Mouse (Mus musculus) gastrocnemius, adult 8-10 months (tissue): ENCODE results near the gene Lipe. TPM values are rescaled to one million over a fixed set of nuclear protein-coding genes. Genes with fewer than 3 reads are reported as not detected.

Experiments
- DNase-seq, 2 experiments: peaks; one replicate each; pipeline ENCODE4 v3.0.0; 2022; ENCODE audit warnings: low spot score in 2 of 2
- total RNA-seq, 4 experiments: library from RNA; stranded (reverse); gene quantifications; 2 replicates each; pipeline ENCODE4 v1.2.4; 2022

Gene Lipe
- total RNA-seq, 4 experiments from 2014 or later: 10.6 to 28.0 (median 19.9) TPM

DNA sequence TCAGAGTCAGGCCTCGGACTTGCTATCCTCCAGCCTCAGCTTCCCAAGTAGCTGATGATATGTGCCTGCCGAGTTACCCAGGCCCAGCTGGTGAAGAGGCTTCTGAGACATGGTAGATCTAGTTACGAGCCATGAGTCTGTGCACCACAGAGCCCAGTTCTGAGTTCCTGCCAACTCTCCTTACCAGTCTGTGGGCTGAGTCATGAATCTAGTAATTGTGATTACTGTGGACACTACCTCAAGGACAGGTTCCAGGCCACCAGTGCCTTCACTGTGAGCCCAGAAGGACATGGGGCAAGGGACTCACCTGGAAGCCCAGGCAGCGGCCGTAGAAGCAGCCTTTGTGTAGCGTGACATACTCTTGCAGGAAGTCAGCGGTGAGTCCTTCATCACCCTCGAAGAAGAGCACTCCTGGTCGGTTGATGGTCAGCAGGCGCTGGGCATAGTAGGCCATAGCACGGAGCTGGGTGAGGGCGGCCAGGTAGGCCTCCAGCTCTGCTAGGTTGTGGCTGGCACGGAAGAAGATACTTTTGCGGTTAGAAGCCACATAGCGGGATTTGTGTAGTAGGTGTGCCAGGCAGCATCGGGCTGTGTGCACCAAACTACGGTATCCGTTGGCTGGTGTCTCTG, 10.6 kb downstream of the Lipe start:
- no peak for DNase-seq

DNA sequence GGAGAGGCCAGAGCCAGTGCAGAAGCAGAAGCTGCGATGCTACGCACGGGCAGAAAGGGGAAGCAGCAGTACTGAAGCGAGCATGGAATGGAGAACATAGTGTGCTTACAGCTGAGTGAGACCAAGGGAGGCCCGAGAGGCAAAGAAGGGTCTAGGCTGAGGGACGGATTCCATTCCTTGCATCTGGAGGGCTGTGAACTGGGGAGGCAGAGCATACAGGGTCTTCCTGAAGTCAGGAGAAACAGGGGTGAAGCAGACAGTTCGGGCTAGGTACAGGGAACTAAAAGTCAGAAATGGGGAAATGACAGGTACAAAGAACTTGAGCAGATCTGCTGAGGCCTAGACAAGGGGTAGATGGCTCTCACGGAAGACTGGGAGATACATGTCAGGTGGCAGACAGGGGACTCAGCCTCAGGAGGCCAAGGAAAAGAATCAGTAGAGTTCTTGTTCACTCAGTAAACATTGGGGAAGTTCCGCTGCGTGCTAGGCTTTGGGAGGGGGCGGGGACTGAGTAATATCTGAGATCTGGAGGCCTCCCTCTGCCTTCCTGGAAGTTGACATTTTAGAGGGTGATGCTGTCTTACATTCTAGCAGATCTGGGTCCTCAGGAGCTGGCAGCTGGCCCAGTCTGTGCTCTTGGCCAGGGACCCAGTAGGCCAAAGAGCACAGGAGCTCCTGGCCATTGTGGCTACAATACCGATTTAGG, 12.5 kb downstream of the Lipe start:
- DNase-seq: peak; percentile 60 to 80

DNA sequence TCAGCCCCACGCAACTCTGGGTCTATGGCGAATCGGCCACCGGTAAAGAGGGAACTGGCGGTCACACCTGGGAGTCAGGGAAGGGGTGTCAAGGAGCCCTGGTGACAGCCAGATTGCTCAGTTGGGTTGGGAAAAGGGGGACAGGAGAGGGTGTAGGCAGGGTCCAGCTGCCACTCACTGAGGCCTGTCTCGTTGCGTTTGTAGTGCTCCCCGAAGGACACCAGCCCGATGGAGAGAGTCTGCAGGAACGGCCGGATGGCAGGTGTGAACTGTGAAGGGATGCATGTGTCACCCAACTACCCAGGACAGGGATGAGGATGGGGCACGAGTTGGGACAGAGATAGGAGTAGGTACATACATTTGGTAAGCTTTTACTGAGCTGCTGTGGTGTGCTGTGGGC, 13.3 kb downstream of the Lipe start:
- no peak for DNase-seq

DNA sequence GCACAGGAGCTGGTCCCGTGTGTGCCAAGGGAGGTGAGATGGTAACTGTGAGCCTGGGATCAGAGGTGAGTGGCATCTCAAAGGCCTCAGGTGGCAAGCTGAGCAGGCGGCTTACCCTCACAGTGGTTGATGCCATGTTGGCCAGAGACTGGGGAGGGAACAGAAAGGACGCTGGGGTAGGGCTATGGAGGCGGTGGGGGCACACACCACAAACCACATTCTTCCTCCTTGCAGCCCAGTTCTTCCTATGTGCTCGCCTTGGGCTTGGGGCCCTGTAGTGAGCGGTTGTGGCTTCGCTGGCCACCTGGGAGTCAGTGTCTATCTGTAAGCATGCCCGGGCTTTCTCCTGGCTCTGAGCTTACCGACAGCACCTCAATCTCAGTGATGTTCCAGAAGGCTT, 13.7 kb downstream of the Lipe start:
- DNase-seq: no peak

DNA sequence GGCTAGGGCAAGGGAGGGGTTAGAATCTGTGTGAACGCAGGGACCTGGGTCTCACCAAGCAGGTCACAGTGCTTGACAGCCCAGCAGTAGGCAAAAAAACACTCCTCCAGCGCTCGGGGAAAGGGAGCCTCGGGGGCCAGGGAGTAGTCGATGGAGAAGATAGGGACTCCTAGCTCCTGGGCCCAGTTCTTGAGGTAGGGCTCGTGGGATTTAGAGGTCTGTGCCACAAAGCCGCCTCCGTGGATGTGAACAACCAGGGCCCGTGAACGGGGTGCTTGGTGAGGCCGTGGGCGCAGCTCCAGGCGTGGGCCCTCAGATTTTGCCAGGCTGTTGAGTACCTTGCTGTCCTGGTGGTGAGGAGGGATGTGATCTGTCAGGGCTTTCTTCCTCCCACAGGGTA, 14.2 kb downstream of the Lipe start:
- DNase-seq: no peak

DNA sequence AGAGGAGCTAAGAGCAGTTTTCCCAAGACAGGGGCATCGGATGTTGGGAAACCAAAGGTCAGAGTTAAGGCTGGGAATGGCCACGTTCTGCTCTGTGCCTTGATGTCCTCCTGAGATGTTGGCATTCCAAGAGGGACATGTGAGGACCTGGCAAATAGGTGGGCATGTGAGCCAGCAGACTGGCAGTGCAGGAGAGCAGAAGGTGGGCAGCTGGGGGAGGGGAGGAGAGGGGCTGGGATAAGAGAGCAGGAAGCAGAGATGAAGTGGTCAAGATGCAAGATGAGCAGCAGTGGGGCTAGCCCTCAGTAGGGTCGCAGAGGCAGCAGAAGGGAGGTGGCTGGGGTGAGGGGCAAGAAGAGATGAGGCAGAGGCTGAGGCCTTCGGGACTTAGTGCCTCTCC, 14.6 kb downstream of the Lipe start:
- DNase-seq: no peak

DNA sequence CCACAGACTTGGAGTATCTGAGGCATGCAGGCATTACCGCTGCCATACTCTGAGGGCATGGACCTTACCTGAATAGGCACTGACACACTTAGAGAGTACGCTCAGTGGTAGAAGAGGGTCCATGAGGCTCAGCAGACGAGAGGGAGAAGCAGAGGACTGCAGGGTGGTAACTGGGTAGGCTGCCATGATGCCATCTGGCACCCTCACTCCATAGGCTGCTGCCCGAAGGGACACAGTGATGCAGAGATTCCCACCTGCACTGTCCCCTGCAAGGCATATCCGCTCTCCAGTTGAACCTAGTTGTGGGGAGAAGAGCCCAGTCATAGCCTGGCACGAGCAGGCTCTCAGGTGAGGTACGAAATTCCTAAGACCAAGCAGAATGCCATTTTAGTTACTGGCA, 15.1 kb downstream of the Lipe start:
- no peak for DNase-seq

DNA sequence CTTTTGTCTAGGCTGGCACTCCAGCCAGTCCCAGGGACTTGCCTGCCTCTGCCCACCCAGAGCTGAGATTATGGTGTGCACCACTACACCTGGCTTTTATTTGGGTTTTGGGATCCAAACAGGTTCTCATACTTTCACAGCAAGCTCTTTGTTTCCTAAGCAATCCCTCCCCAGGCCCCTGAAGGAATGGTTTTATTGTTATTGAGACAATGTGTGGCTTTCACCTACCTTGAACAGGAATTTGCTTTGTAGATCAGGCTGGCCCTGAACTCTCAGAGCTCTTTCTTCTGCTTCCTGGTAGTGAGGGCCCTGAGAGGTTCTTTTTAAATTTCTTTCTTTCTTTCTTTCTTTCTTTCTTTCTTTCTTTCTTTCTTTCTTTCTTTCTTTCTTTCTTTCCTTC, 16.0 kb downstream of the Lipe start:
- DNase-seq: no peak

DNA sequence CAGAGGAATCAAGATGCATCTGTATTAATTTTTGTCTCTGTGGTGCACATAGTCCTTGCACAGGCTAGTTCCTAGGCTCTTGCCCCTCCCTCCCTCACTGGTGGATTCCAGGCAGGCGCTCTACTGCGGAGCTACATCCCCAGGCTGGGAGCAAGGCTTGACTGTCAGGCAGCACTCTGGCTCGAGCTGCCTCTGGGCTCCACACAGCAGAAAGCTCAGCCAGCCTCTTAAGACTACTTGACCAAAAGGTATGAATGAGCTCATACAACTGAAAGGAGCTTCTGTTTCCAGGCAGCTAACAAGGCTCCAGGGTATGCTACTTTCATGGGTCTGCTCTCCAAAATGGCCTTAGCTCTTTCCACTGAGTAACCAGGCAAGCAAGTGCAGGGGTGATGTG, 17.2 kb downstream of the Lipe start:
- DNase-seq: no peak

DNA sequence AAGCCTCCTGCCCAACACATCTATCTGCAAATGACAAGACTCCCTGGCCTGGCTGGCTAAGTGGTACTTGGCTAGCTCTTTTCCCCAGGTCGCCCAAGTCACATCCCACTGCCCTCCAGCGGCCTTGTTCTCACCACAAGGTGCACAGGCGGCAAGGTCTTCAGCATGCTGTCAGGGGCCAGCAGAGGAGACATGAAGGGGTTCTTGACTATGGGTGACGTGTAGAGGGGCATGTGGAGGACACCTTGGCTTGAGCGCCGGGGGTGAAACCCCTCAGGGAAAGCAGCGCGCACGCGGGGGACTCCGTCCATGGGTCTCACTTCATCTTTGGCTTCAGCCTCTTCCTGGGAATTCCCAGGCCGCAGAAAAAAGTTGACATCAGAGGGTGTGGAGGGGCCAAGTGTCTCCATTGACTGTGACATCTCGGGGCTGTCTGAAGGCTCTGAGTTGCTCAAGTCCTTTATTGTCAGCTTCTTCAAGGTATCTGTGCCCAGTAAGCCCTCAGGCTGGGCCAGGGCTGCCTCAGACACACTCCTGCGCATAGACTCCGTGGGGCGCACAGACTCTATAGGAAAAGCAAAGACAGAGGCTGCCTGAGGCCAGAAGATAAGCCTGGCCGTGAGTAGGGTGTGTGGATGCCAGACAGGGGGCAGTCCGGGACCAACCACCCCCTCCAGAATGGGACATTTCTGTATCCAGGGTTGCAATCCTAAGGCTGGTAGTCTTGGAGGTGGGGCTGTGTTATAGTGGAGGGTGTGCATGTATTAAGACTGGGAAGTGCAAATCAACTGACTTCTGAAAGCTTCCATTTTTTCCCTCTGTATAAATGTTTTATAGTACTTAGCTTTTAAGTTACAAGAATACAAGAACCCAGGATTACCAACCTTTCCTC, 17.9 kb downstream of the Lipe start:
- no peak for DNase-seq

DNA sequence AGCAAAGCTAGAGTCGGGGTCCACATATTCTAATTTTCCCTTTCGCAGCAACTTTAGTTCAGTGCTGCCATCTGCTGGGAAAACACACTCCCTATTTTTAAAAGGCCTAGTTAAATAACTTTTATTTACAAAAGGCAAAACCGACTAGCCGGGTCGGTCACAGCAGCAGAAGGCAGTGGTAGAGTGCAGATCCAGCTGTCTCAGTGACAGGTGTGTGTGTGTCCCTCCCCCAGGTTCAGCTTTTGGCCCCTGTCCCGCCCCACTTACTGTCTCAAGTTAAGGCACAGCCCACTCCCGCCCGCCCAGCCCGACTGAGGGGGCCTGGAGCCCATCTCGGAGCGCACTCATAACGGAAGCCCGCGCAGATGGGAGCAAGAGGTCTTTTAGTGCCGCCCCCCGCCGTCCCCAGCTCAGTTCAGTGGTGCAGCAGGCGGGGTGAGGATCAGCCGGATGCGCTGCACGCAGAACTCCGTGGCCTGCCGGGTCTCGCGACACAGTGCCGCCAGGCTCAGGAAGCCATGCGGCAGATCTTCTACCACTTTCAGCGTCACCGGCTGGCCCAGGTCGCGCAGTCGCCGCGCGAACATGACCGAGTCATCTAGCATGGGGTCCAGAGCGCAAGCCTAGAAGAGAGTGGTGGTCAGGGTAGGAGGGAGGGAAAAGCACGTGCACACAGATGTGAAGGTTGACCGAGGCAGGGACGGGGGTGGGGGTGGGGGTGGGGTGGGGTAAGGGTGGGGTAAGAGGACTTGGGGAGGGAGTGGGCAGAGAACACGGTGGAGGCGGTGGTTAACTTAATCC, 18.8 kb downstream of the Lipe start:
- no peak for DNase-seq

DNA sequence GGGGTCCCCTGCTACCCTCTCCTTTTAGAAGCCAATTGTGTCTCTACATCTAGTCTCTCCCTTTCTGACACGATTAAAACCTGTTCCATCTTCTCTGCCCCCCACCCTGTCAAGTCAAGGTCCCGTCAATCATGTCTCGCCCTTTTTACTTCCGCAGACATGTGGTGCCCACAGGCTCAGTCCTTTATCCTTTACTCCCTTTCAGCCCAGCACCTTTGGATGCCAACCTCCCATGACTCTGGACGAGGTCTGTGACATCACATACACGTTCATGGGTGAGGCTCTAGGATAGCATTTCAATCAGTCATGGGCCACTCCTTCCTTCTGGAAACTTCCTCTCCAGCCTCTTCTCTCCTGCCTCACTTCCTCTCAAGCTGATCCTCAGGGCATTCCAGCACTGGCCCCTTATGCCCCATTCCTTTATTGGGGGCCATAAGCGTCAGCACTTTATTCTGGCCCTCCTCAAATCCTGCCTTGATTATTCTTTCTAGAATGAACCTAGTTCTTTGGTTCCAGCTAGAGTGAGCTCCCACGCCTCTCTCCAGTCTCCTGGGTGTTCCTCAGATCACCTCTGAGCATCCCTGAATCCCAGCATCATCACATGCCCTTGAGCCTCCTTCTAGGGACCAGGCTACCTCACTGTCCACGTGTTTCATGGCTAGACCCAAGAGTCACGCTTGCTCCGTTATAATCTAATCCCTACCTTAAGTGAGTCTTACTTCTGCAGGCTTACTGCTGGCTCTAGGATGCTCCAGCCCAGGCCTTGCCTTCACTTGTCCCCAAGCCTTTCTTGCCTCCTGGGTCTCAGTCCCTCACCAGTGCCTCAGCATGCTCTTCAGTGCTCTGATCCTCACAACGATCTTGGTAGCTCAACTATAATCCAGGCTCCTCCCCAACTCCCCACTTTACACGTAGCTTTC, 20.1 kb downstream of the Lipe start:
- no peak for DNase-seq

DNA sequence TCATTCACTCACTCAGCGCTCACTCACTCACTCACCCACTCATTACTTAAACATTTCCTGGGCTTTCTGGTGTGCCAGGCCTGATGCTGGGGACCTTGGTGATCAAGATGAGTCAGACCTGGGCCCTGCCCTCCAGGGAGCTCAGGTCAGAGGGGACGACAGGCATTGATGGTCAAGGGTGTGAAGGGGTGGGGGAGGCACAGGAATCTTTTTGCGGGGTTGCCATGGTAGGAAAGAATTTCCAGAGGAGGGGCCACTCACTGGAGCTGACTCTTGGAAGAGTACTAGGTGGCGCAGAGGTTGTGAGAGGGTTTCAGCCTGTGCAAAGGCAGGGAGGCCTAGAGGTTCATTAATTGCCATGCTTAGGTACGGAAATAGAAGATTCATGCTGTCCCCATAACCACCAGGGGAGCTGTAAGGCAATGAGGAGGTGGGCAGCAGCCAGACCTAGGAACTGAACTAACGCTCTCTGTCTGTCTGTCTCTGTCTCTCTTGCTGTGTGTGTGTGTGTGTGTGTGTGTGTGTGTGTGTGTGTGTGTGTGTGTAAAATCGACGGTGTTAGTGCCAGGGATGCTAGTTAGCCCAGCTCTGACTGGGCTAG, 21.3 kb downstream of the Lipe start:
- no peak for DNase-seq

DNA sequence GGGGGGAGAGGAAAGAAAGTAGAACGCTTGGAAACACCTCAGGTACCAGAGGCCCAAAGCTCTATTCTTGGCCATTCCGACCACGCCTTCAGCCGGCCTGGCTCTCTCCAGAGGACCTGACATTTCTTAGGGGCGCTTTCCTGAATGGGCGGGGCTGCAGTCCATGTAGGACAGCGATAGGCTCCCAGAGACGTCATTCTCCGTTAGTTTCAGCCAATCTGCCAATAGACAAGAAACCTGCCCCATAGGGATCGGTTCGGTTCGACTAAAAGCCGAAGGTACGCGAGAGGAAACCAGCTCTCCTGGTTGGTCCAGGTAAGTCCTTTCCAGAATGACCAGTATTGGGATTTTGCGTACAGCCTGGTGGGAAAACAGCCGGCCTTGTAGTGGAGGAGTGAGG, 22.0 kb downstream of the Lipe start:
- peak; percentile 81 to 83 for DNase-seq

DNA sequence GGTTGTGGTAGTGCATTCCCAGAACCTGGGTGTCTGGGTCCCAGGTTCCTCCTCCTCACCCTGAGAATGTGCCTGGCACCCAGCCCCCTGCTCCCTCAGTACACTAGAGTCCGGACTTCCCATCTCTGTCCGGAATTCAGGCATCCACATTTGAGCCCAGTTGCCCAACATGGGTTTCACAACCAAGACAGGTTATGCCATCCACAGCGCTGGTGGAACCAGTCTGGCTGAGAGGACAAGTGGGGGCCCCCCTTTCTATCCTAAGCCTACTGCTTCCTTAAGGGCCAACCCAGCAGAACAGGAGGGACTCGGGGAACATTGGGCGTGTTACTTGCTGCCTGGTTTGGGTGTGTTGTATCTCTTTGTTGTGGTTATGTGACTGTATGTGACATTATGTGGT, 26.1 kb downstream of the Lipe start:
- no peak for DNase-seq

DNA sequence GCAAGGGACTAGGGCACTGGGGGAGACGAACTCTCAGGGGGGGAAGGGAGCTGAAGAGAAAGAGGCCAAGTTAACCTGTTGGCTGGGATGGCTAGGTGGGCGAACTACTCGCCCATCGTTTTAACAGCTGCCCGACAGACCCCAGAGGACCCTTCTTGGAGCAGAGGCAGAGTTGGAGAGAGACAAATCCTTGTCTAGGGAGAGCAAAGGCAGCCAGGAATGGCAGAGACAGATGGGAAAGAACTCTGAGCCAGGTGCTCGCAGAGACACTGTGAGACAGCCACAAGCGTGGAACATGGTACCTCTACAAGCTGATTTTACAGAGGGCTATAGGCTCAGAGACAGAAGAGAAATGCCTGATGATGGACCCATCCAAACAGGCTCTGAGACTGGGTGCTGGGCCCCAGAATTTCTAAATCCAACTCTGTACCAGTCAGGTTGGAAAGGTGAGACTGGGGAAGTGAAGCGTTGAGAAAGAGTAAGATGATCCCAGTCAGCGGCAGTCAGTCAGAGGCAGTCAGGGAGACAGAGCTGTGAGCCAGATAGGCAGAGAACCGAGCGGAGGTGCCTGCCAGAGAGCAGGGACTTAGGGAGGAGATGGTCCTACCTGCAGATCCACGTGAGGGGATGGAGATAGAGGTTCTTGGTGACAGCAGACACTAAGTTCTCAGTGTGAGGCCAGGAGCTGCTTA, 29.3 kb downstream of the Lipe start, which contains the start of gene Cnfn:
Gene Cnfn, minus strand, starts transcription at position 667 of the 692 bp plus-strand sequence.
- no peak for DNase-seq

DNA sequence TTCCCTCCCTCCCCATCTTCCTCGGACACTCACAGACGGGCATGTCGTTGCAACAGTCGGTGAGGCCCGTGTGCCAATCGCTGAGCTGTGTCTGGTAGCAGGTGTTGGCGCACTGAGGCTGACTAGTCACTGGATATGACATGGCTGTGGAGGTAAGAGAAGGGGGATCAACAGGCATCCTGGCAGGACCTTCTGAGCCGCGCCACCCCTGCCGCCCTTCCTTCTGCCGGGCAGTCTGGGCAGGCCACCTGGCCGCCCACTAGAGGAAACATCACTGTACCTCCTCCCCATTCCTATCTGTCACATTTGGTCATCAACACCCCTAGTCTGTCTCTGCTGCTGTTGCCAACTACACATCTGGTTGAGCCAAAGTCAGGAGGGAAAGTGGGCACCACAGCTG, 30.2 kb downstream of the Lipe start:
- DNase-seq: no peak

DNA sequence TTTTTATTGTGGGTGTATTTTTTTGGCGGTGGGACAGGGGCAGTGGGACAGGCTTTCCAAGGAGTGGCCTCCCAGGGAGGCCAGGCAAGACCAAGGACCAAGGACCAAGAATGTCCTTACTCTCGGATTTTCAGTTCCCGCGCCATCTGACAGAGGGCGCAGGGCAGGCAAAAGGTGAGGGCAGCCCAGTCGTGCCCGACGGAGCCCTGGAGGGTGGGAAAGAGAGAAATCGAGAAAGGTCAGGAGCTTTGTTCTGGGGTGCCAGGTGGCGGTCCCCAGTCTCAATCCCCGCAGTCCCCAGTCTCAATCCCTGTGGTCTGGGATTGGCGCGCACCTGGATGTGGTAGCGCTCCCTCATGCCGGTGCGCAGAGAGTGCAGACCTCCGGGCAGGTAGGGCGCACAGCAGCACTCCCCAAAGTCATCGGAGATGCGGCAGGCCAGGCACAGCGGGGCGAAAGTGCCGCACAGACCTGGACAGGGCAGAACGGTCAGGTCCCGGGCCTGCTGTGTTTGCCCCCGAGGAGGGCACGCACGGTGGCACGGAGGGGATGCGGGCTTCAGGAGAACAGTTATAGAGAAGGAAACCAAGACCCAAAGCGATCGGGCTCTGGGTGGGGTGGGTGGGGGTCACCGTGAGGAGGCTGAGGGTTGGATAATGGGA, 30.7 kb downstream of the Lipe start:
- no peak for DNase-seq
